Mouse (Mus musculus): ENCODE measurements at regions not wholly inside any gene's neighbourhood (a gene's known extent, or its start where the extent isn't known, plus 50 kb on each side); places are given as distances from the start of the nearest gene placed in this dataset.

DNA sequence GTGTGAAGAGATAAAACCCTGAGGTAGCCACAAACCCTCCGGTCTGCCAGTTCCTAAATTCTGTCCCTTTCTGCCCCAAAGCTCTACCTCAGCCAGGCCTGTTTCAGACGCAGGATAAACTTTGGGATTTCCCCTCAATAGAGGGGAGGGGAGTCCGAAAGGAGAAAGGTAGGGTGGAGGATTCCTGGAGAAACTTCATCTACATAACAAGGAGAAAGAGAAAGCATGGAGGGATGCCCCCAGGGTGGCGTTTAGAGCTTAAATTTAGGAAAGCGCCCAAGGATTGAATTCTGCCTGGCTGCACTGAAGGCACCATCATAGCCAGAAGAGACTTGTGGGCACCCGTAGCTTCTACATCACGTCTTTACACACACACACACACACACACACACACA is 124.9 kb upstream of the Med13l start:
- peaks cover 7% of the 10 kb centered on the region; the same call in 1 of the 2 replicates for H3K4me1 ChIP-seq (ENCODE audit: control insufficient read depth, insufficient read depth, low read length)
- TF ChIP-seq POLR2A (IDR thresholded peaks at IDR 0.05; ENCODE audit: low read depth, low read length) (no peak), CTCF (IDR thresholded peaks at IDR 0.05; ENCODE audit: borderline replicate concordance, insufficient read depth, low read length) (no peak)
- no peak overlapping the region for H3K27ac ChIP-seq (ENCODE audit: insufficient read depth, low read length)
- H3K4me3 ChIP-seq (ENCODE audit: insufficient read depth, low read length): no peak overlapping the region

DNA sequence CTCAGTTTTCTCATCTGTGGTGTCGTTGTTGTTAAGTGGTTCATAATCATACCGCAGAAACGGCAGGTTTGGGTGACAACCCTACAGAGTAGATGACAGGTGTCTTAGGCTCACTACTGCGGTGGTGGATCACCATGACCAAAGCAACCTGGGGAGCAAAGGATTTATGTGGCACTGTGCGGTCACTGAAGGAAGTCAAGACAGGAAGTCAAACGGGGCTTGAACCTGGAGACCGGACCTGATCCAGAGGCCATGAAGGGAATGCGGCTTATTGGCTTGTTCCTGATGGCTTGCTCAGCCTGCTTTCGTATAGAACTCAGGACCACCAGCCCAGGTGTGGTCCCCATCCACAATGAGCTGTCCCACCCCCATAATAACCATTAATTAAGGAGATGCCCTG is 124.4 kb upstream of the Med13l start:
- no peak for TF ChIP-seq POLR2A (IDR thresholded peaks at IDR 0.05; ENCODE audit: low read depth, low read length)
- no peak for TF ChIP-seq CTCF (IDR thresholded peaks at IDR 0.05; ENCODE audit: borderline replicate concordance, insufficient read depth, low read length)
- Histone ChIP-seq H3K4me3 (ENCODE audit: insufficient read depth, low read length) (no peak overlapping the region), H3K27ac (ENCODE audit: insufficient read depth, low read length) (no peak overlapping the region), H3K4me1 (ENCODE audit: control insufficient read depth, insufficient read depth, low read length) (peaks cover 7% of the 10 kb centered on the region; the same call in 1 of the 2 replicates)

DNA sequence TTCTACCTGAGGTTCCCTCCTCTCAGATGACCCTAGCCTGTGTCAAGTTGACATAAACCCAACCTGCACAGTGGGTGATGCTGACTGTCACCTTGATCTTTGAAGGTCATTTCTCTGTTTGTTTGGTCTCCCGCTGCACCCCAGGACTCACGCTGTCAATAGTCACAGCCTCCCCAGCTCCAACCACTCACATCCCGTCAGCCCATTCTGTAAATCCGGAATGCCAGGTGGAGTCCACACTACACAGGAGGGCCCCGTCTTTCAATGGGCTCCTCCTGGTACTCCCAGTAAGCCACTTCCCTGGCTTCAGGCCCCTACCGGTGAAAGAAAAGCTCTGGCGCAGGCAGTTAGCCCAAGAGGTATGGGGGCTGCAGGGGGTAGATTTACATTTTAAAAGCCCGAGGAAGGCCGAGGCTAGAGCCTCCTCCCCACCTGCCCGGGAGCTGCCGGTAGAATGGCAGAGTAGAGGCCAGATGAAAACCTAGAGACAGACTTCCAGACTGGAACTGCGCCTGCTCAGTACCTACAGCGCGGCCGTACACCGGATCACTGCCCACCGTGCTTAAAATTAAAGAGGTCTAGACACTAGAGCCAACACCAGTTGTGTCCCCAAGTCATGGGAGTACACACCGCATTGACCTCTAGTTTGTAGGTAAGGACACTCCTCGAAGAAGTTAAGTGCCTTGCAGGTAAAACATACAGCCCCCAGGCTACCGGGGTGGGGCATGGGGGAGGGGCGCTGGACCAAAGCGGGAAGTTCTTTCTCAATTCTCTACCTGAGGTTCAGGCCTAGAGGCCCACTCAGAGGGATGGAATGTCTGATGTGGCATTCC is 123.8 kb upstream of the Med13l start:
- no peak overlapping the region for H3K4me3 ChIP-seq (ENCODE audit: insufficient read depth, low read length)
- H3K4me1 ChIP-seq (ENCODE audit: control insufficient read depth, insufficient read depth, low read length): peaks cover 7% of the 10 kb centered on the region; the same call in 1 of the 2 replicates
- TF ChIP-seq POLR2A (IDR thresholded peaks at IDR 0.05; ENCODE audit: low read depth, low read length): no peak
- no peak for TF ChIP-seq CTCF (IDR thresholded peaks at IDR 0.05; ENCODE audit: borderline replicate concordance, insufficient read depth, low read length)
- no peak overlapping the region for H3K27ac ChIP-seq (ENCODE audit: insufficient read depth, low read length)

DNA sequence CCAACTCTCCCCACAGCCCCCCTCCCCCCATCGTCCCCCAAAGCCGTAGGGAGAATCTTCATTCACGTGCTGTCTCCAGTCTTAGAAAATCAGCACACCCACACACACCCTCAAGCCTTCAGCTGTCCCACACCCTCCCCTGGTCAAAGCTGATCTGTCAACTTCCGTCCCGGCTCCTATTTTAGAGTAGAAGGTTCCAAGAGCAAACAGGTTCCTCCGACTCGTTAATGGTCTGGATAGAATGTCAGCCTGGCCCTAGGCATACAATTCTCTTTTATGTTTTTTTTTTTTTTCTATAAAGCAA is 123.2 kb upstream of the Med13l start:
- Histone ChIP-seq H3K4me1 (ENCODE audit: control insufficient read depth, insufficient read depth, low read length) (peaks cover 7% of the 10 kb centered on the region; the same call in 1 of the 2 replicates), H3K27ac (ENCODE audit: insufficient read depth, low read length) (no peak overlapping the region), H3K4me3 (ENCODE audit: insufficient read depth, low read length) (no peak overlapping the region)
- TF ChIP-seq POLR2A (IDR thresholded peaks at IDR 0.05; ENCODE audit: low read depth, low read length) (no peak), CTCF (IDR thresholded peaks at IDR 0.05; ENCODE audit: borderline replicate concordance, insufficient read depth, low read length) (no peak)

DNA sequence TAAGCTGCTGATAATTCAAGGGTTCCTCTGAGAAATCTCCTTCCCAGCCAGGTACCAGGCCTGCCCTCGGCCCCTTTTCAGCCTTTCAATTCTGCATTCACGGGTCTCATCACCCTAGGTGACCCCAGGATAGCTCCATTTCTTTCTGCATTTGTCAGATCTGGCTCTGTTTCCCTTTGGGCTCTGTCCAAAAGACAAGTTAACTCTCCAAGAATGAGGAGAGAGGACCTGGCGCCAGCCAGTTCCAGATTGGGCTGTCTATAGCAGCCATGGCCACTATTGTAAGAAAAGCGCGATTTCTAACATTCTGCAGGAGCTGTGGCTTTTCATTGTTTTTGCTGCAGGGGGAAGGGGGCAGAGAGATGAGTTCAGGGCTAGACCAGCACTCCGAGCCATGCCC is 122.5 kb upstream of the Med13l start:
- TF ChIP-seq POLR2A (IDR thresholded peaks at IDR 0.05; ENCODE audit: low read depth, low read length) (no peak), CTCF (IDR thresholded peaks at IDR 0.05; ENCODE audit: borderline replicate concordance, insufficient read depth, low read length) (no peak)
- Histone ChIP-seq H3K4me1 (ENCODE audit: control insufficient read depth, insufficient read depth, low read length) (peaks cover 7% of the 10 kb centered on the region; the same call in 1 of the 2 replicates), H3K4me3 (ENCODE audit: insufficient read depth, low read length) (no peak overlapping the region), H3K27ac (ENCODE audit: insufficient read depth, low read length) (no peak overlapping the region)

DNA sequence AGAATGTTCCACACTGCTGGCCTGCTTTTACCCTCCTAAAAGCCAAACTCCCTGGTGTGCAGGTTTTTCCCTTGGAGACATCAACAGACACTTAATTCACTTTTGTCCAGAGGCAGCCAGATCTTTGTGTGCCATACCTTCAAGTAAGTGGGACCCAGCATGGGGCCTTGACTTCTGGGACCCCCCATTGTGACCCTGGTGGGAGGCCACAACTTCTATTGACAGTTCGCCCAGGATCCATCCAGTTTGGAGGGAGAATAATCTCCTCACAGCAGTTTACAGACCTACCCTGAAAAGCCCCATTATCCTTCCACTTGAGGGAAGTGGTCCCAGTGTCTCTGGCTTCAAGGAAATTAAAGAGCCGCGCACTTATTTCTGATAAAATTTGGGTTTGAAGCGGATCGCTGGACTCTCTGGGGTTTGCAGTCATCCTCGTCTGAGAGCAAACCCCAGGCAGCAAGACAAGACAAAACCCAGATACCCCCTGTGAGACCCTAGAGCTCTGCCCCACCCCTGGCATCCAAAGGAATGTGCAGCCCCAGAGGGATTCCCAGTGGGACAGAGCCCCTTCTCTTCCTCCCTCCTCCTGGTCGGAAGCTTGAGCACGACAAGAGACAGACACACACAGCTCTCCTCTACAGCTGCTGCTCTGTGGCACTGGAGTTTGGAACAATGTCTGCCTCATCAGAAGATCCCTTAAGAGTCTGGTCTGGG is 115.8 kb upstream of the Med13l start:
- Histone ChIP-seq H3K4me3 (ENCODE audit: insufficient read depth, low read length) (no peak overlapping the region), H3K27ac (ENCODE audit: insufficient read depth, low read length) (no peak overlapping the region)
- TF ChIP-seq POLR2A (IDR thresholded peaks at IDR 0.05; ENCODE audit: low read depth, low read length) (no peak), CTCF (IDR thresholded peaks at IDR 0.05; ENCODE audit: borderline replicate concordance, insufficient read depth, low read length) (no peak)

DNA sequence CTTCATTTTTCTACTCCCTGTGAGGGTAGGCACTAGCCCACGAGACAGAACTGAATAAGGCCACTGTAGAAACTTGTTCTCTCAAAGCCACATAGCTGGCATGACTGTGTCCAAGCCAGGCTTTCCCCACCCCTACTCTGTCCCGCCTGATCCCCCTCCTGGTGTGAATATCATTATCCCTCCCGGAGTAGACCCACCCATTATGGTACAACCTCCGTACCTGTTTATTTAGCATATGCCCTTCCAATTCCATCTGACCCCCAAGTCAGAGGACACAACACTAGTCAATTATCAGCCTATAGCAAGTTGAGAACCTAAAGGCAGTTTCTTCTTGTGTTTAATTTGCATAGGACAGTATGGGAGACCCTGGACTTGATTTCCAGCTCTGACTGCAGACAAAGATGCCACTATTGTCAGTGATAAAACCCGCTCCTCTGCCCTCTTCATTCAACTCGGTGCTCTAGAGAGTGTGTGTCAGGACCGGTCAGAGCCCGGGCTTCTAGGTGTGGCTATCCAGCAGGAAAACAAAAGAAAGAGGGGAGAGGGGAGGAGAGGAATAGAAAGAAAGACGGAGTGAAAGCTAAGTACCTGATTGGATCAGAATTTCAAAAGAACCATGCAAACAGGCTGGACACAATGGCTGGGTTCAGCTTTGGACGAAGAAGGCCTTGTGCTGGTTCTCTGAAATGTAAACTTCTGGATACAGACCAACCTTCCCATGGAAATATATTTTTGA is 115.1 kb upstream of the Med13l start:
- H3K27ac ChIP-seq (ENCODE audit: insufficient read depth, low read length): no peak overlapping the region
- no peak overlapping the region for H3K4me3 ChIP-seq (ENCODE audit: insufficient read depth, low read length)
- peaks cover 4% of the 10 kb centered on the region for H3K4me1 ChIP-seq (ENCODE audit: control insufficient read depth, insufficient read depth, low read length)
- no peak for TF ChIP-seq CTCF (IDR thresholded peaks at IDR 0.05; ENCODE audit: borderline replicate concordance, insufficient read depth, low read length)
- TF ChIP-seq POLR2A (IDR thresholded peaks at IDR 0.05; ENCODE audit: low read depth, low read length): no peak

More for the DNA sequence above, 115.8 kb upstream of the Med13l start:
- peaks cover 4% of the 10 kb centered on the region for H3K4me1 ChIP-seq (ENCODE audit: control insufficient read depth, insufficient read depth, low read length)

DNA sequence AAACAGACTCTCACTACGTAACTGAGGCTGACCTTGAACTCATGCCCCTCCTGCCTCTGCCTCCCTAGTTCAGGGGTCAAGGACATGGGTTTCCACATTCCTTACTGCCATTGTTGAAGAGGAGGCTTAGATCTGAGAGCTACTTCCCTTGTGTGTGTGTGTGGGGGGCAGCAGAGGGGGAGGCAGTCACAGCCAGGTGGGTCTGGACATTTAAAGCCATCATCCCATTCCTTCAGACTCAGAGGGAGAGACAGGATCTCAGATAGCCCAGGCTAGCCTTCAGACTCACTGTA is 114.5 kb upstream of the Med13l start:
- H3K27ac ChIP-seq (ENCODE audit: insufficient read depth, low read length): no peak overlapping the region
- TF ChIP-seq POLR2A (IDR thresholded peaks at IDR 0.05; ENCODE audit: low read depth, low read length): no peak
- no peak for TF ChIP-seq CTCF (IDR thresholded peaks at IDR 0.05; ENCODE audit: borderline replicate concordance, insufficient read depth, low read length)

DNA sequence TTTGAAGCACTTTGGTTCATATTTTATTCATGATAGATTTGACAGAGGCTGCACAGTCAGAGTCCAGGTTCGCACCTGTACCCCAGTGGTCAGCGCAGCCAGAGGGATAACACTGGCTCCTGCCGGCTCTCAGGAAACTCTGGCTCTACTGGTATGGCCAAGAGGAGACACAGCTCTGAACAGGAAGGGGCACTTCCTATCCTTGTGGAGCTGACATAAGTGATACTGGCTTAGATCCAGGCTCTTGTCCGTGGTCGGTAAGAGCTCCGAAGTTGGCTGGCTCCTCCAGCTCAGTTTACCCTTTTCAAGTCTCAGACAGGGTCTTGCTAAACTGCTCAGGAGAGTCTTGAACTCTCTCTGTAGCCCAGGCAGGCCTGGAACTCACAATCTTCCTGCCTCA is 113.6 kb upstream of the Med13l start:
- TF ChIP-seq POLR2A (IDR thresholded peaks at IDR 0.05; ENCODE audit: low read depth, low read length) (no peak), CTCF (IDR thresholded peaks at IDR 0.05; ENCODE audit: borderline replicate concordance, insufficient read depth, low read length) (no peak)
- H3K27ac ChIP-seq (ENCODE audit: insufficient read depth, low read length): no peak overlapping the region
- peaks cover 4% of the 10 kb centered on the region for H3K4me1 ChIP-seq (ENCODE audit: control insufficient read depth, insufficient read depth, low read length)
- H3K4me3 ChIP-seq (ENCODE audit: insufficient read depth, low read length): no peak overlapping the region

More for the DNA sequence above, 114.5 kb upstream of the Med13l start:
- Histone ChIP-seq H3K4me1 (ENCODE audit: control insufficient read depth, insufficient read depth, low read length) (peaks cover 4% of the 10 kb centered on the region), H3K4me3 (ENCODE audit: insufficient read depth, low read length) (no peak overlapping the region)
